Mouse (Mus musculus) urinary bladder, adult 18-20 months (tissue): ENCODE measurements around the gene Sirt2.

Experiments used
- DNase-seq, 2 experiments: peaks; one replicate each; pipeline ENCODE4 v3.0.0; 2022; ENCODE audit warnings: low spot score in 2 of 2, mixed read lengths in 2 of 2

Sirt2 gene

GRCm38 (mm10) chr7:28766173-28766879 is at the start of gene Sirt2:
Sirt2 (plus strand) TSS chr7:28766735.
- peak; percentile 86 to 98 for DNase-seq

- DNase-seq = no peak
Observed at GRCm38 (mm10) chr7:28717726-28718125, 48.8 kb upstream of the Sirt2 start.

- no peak for DNase-seq
Observed at GRCm38 (mm10) chr7:28719159-28719558, 47.4 kb upstream of the Sirt2 start.

GRCm38 (mm10) chr7:28719650-28720049 is 46.9 kb upstream of the Sirt2 start:
- DNase-seq = no peak

GRCm38 (mm10) chr7:28720753-28721537 is 45.6 kb upstream of the Sirt2 start:
- no peak for DNase-seq

- no peak for DNase-seq
Observed at GRCm38 (mm10) chr7:28722079-28722478, 44.5 kb upstream of the Sirt2 start.

GRCm38 (mm10) chr7:28724613-28725012 is 41.9 kb upstream of the Sirt2 start:
- no peak for DNase-seq

GRCm38 (mm10) chr7:28726600-28726999 is 39.9 kb upstream of the Sirt2 start:
- peak; percentile 56 to 67 for DNase-seq

- DNase-seq = no peak
Observed at GRCm38 (mm10) chr7:28727649-28728340, 38.7 kb upstream of the Sirt2 start.

GRCm38 (mm10) chr7:28732341-28733142 is 34.0 kb upstream of the Sirt2 start:
- peak; percentile 66 to 70 for DNase-seq

GRCm38 (mm10) chr7:28733211-28733610 is 33.3 kb upstream of the Sirt2 start:
- no peak for DNase-seq

GRCm38 (mm10) chr7:28735701-28736100 is 30.8 kb upstream of the Sirt2 start:
- DNase-seq = no peak

GRCm38 (mm10) chr7:28739829-28740228 is 26.7 kb upstream of the Sirt2 start:
- DNase-seq = no peak

GRCm38 (mm10) chr7:28740949-28741348 is 25.6 kb upstream of the Sirt2 start:
- DNase-seq = no peak

- DNase-seq = no peak
Observed at GRCm38 (mm10) chr7:28741368-28741708, 25.2 kb upstream of the Sirt2 start.

GRCm38 (mm10) chr7:28741709-28742438 is 24.7 kb upstream of the Sirt2 start, which contains the start of the genes Mrps12 and Sars2:
Mrps12 (minus strand) TSS chr7:28741820.
Sars2 (plus strand) TSS chr7:28741992.
- DNase-seq = peak; percentile 91 to 98

GRCm38 (mm10) chr7:28749935-28750334 is 16.6 kb upstream of the Sirt2 start:
- no peak for DNase-seq

GRCm38 (mm10) chr7:28756079-28756478 is 10.5 kb upstream of the Sirt2 start, which contains the start of gene Ccer2:
Ccer2 (plus strand) TSS chr7:28756174.
- no peak for DNase-seq

- no peak for DNase-seq
Observed at GRCm38 (mm10) chr7:28758623-28759022, 7.9 kb upstream of the Sirt2 start.

GRCm38 (mm10) chr7:28761907-28762306 is 4.6 kb upstream of the Sirt2 start:
- no peak for DNase-seq

GRCm38 (mm10) chr7:28765211-28765610 is 1.3 kb upstream of the Sirt2 start:
- no peak for DNase-seq
